Mouse (Mus musculus) kidney, postnatal 4 days (tissue): ENCODE measurements around the gene Cdk14.
A peak's percentile ranks its signal among the peaks of the same experiment; 100 is the strongest.
"Not testable (repeated sequence)": the region's sequence is repeated elsewhere in the genome, so short reads cannot be mapped to it uniquely, and the experiment has no call there.

Experiments
- DNase-seq, 2 experiments: peaks; one replicate each; pipeline ENCODE4 v3.0.0; 2021; ENCODE audit warnings: mixed read lengths in 2 of 2

The Cdk14 gene

GRCm38 (mm10) chr5:5260966-5261724 is 159.0 kb downstream of the Cdk14 start:
- no peak for DNase-seq

- DNase-seq: no peak
Measured at GRCm38 (mm10) chr5:5260309-5260708, 159.8 kb downstream of the Cdk14 start.

GRCm38 (mm10) chr5:5254391-5254790 is 165.7 kb downstream of the Cdk14 start:
- DNase-seq: no peak

- DNase-seq: no peak
Measured at GRCm38 (mm10) chr5:5253177-5253576, 166.9 kb downstream of the Cdk14 start.

- DNase-seq: no peak
Measured at GRCm38 (mm10) chr5:5247671-5248070, 172.4 kb downstream of the Cdk14 start.

- no peak for DNase-seq
Measured at GRCm38 (mm10) chr5:5246534-5247175, 173.5 kb downstream of the Cdk14 start.

GRCm38 (mm10) chr5:5245182-5245581 is 174.9 kb downstream of the Cdk14 start:
- no peak for DNase-seq

GRCm38 (mm10) chr5:5243648-5244047 is 176.5 kb downstream of the Cdk14 start:
- DNase-seq: no peak

DNA sequence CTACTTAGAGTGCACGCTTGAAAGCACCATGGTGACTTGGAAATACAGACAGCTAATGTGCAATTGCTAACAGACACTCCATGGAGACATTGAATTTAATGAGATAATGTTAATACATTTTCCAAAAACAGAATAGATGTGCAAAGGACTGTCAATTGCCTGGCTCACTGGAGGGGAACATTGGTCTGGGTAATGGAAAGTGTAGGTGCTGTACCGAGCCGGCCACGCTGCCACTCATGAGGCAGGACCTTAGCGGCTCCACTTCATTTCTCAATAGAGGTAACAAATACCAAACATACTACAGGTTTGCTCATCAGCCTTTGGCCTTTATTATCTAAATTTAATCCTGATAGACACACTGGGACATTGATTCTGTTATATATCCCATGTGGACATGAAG is 177.4 kb downstream of the Cdk14 start:
- no peak for DNase-seq

DNA sequence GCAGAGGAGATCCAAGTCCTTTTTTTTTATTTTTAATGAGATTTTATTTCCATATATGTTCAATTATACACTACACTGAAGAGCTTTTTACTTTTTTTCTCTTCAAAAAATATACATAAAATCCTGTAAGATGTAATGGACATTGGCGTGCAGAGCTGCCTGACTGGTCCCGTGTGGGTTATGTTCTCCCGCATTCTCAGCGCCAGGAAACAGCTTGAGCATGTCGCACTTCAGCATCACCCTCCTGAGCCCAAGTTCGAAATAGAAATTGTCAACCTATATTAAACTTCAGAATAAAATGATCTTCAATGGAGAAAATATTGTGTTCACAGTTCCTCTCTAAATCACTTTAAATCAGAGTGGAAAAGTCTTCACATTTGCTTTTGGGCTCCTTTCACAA is 179.0 kb downstream of the Cdk14 start:
- no peak for DNase-seq

- DNase-seq: no peak
Measured at GRCm38 (mm10) chr5:5240121-5240520, 180.0 kb downstream of the Cdk14 start.

DNA sequence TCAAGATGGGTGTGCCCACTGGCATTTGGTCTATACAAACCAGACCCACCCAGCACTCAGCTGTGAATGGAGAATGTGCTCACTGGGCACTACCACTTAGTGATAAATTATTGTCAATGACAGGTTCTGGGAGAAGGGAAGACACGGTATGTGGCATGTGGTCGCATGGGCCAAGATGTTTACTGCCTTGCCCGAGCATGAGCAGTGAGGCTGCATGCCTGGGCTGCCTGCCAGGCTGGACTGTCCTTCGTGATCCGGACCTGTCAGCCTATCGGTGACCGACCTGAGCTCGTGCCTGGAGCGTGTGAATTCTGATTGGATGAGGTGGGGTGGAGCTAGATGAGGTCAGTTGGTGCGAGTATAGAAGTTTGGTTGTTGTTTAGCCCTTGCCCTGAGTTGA is 185.2 kb downstream of the Cdk14 start:
- DNase-seq: not testable (repeated sequence)

- DNase-seq: no peak
Measured at GRCm38 (mm10) chr5:5226966-5227365, 193.1 kb downstream of the Cdk14 start.

GRCm38 (mm10) chr5:5211780-5212135 is 208.4 kb downstream of the Cdk14 start:
- no peak for DNase-seq

- DNase-seq: no peak
Measured at GRCm38 (mm10) chr5:5211034-5211779, 208.9 kb downstream of the Cdk14 start.

DNA sequence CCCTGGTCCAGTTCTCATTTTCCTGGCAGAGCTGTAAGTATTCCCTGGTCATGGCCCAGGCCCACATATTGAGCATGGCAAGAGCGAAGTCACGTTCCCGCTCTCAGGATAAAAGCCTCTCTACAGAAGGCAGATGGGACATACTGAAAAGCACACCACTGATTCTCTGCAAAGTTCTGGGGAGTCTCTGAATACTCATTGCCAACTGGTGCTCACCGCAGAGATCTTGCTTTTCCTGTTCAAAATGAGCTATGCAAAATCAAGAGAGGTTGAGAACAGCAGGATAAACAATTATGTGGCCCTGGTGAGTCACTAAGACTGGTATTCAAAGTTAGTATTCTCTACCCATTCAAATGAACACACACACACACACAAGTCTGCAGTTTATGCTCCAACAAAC is 212.1 kb downstream of the Cdk14 start:
- DNase-seq: no peak

- no peak for DNase-seq
Measured at GRCm38 (mm10) chr5:5206012-5206411, 214.1 kb downstream of the Cdk14 start.

GRCm38 (mm10) chr5:5194562-5195221 is 225.4 kb downstream of the Cdk14 start:
- DNase-seq: no peak

DNA sequence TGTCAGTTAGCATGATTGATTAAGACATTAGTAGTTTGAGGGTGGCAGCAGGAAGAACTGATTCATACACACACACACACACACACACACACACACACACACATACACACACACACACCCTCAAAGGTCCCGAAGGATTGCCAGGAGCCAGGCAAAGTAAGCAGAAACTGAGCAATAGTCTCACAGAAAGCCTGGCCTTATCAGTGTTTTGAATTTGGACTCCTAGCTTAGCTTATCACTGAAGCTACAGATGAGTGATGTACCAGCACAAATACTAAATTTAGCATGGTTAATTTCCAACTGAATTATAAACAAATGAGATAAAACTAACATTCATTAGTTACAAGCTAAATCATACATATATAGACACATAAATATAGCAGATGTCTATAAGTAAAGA is 230.5 kb downstream of the Cdk14 start:
- no peak for DNase-seq

GRCm38 (mm10) chr5:5185987-5186742 is 233.9 kb downstream of the Cdk14 start:
- no peak for DNase-seq

DNA sequence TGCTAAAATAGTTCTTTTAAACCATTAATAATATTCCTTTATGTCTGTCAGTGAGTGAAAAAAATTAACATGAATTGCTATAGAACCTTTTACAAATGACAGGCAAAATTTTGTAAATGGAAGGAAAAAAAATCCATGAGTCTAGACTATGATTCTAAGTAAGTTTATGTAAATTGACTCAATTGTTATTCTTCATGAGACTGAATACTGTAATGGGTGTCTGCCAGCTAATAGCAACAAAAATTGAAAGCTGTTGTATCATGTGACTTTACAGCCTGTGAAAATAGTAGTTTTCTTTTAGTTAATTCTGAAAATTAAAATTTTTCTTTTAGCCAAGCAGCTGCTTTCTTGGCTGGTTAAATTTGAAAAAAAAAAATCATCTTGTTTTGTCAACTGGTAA is 234.6 kb downstream of the Cdk14 start:
- no peak for DNase-seq

DNA sequence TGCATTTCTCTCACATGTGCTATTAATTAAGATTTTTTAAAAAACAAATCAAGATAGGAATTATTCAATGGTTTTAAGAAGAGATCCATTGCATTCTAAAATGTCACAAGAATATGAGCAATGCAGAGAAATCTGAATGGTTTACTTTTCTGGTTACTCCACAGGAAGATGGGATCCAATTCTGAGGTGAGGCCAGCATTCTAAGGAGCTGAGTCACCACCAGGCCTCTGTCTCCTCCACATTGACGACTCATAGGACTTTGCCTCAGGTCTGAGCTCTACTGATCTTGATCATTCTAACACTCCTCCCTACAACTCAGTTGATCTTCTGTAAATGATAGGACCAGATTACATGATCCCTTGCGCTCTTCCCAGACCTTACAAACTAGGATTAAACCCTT is 239.4 kb downstream of the Cdk14 start:
- no peak for DNase-seq

DNA sequence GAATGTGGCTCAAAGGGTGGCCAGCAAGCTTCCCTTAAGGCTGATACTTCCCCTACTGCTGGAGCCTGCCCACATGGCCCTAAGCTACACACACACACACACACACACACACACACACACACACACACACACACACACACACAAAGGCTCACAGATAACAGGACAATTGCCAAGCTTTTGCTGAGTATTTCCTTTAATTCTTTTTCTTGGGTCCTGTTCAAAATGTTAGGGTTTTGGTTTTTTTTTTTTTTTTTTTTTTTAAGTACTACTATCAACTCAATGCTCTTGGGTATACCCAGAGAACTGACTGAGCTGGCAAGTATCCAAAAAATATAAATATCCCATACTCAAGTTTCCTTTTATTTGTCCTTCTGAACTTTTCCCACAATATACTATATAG is 239.8 kb downstream of the Cdk14 start:
- DNase-seq: peak; percentile 52 to 55
